Mouse (Mus musculus) large intestine, adult 2 months (tissue): ENCODE results near the gene Gpr152. TPM values are rescaled to one million over a fixed set of nuclear protein-coding genes. Genes with fewer than 3 reads are reported as not detected.

ENCODE experiments used
- DNase-seq: peaks from one replicate; pipeline ENCODE4 v3.0.0-alpha.2; 2012; ENCODE audit warnings: low read depth, low spot score
- WGBS: fragments of 180-500 bp; shearing (Covaris S2); methylation state at CpG from one replicate; pipeline ENCODE4 v1.1.7; 2018; 5-methylcytosine and 5-hydroxymethylcytosine counted together
- polyA plus RNA-seq: library from polyadenylated mRNA; depleted of rRNA; stranded (reverse); fragments of >200 nt; gene quantifications from 2 replicates; pipeline ENCODE4 v1.2.3, GENCODE M21; 2012; rRNA removed

The Gpr152 gene
- polyA plus RNA-seq, 1 experiment: not detected

- under 1% methylated on average over 52 of the region's 52 CpGs for WGBS
- no peak for DNase-seq
Observed at GRCm38 (mm10) chr19:4192251-4192985, 52.8 kb downstream of the Gpr152 start.

GRCm38 (mm10) chr19:4193129-4193528 lies 53.5 kb downstream of the Gpr152 start:
- no peak for DNase-seq
- 38% methylated on average over 6 of the region's 6 CpGs for WGBS

GRCm38 (mm10) chr19:4194021-4194724 lies 54.6 kb downstream of the Gpr152 start:
- no peak for DNase-seq
- 81% methylated on average over 8 of the region's 8 CpGs for WGBS

- DNase-seq: no peak
- WGBS: 70% methylated on average over 12 of the region's 12 CpGs
Observed at GRCm38 (mm10) chr19:4194776-4195650, 55.4 kb downstream of the Gpr152 start.

Other genes with a start within 250 kb of the Gpr152 start
- gene Tcirg1, start 232.7 kb upstream of the Gpr152 start, polyA plus RNA-seq: 164 and 198 TPM in 2 replicates
- gene Ndufs8, start 227.0 kb upstream of the Gpr152 start, polyA plus RNA-seq: 417 TPM in 2 replicates
- gene Aldh3b1, start 210.0 kb upstream of the Gpr152 start, polyA plus RNA-seq: 21.4 and 45.1 TPM in 2 replicates
- 123 and 160 TPM in 2 replicates for gene Unc93b1, start 204.6 kb upstream of the Gpr152 start, polyA plus RNA-seq
- gene Aldh3b3, start 181.1 kb upstream of the Gpr152 start, polyA plus RNA-seq: 0.16 and 0.95 TPM in 2 replicates
- 1.3 and 2.0 TPM in 2 replicates for gene Aldh3b2, start 167.5 kb upstream of the Gpr152 start, polyA plus RNA-seq
- gene Acy3, start 153.2 kb upstream of the Gpr152 start, polyA plus RNA-seq: 42.5 and 88.2 TPM in 2 replicates
- not detected in 2 replicates for gene Tbx10, start 147.0 kb upstream of the Gpr152 start, polyA plus RNA-seq
- gene Nudt8, start 139.2 kb upstream of the Gpr152 start, polyA plus RNA-seq: 7.7 and 10.5 TPM in 2 replicates
- gene Gm49405, start 139.2 kb upstream of the Gpr152 start, polyA plus RNA-seq: 1.0 and 2.2 TPM in 2 replicates
- gene Doc2g, start 136.5 kb upstream of the Gpr152 start, polyA plus RNA-seq: 6.8 and 7.3 TPM in 2 replicates
- gene Ndufv1, start 127.0 kb upstream of the Gpr152 start, polyA plus RNA-seq: 152 and 205 TPM in 2 replicates
- gene Gstp1, start 101.8 kb upstream of the Gpr152 start, polyA plus RNA-seq: 910 and 1,226 TPM in 2 replicates
- 188 and 228 TPM in 2 replicates for gene Gstp2, start 93.8 kb upstream of the Gpr152 start, polyA plus RNA-seq
- 19.4 and 21.9 TPM in 2 replicates for gene Gstp3, start 80.2 kb upstream of the Gpr152 start, polyA plus RNA-seq
- not detected in 2 replicates for gene Cabp2, start 58.2 kb upstream of the Gpr152 start, polyA plus RNA-seq
- 319 and 372 TPM in 2 replicates for gene Cdk2ap2, start 42.6 kb upstream of the Gpr152 start, polyA plus RNA-seq
- gene Pitpnm1, start 39.8 kb upstream of the Gpr152 start, polyA plus RNA-seq: 114 and 145 TPM in 2 replicates
- gene Aip, start 13.9 kb upstream of the Gpr152 start, polyA plus RNA-seq: 62.8 and 63.6 TPM in 2 replicates
- 0.45 and 0.88 TPM in 2 replicates for gene Cabp4, start 4.2 kb downstream of the Gpr152 start, polyA plus RNA-seq
- gene Coro1b, start 8.8 kb downstream of the Gpr152 start, polyA plus RNA-seq: 385 and 500 TPM in 2 replicates
- gene Ptprcap, start 13.8 kb downstream of the Gpr152 start, polyA plus RNA-seq: 56.3 and 62.6 TPM in 2 replicates
- gene Rps6kb2, start 23.6 kb downstream of the Gpr152 start, polyA plus RNA-seq: 37.5 and 49.3 TPM in 2 replicates
- 3.2 and 3.3 TPM in 2 replicates for gene Carns1, start 35.7 kb downstream of the Gpr152 start, polyA plus RNA-seq
- gene Tbc1d10c, start 51.5 kb downstream of the Gpr152 start, polyA plus RNA-seq: 23.0 TPM in 2 replicates
- gene Ppp1ca, start 52.3 kb downstream of the Gpr152 start, polyA plus RNA-seq: 374 and 382 TPM in 2 replicates
- 25.5 and 26.9 TPM in 2 replicates for gene Rad9a, start 61.9 kb downstream of the Gpr152 start, polyA plus RNA-seq
- 7.4 and 8.4 TPM in 2 replicates for gene Clcf1, start 74.5 kb downstream of the Gpr152 start, polyA plus RNA-seq
- gene AC109138.7, start 74.6 kb downstream of the Gpr152 start, polyA plus RNA-seq: not detected in 2 replicates
- 116 and 130 TPM in 2 replicates for gene Pold4, start 92.1 kb downstream of the Gpr152 start, polyA plus RNA-seq
- gene Ssh3, start 129.4 kb downstream of the Gpr152 start, polyA plus RNA-seq: 102 and 151 TPM in 2 replicates
- gene Ankrd13d, start 143.3 kb downstream of the Gpr152 start, polyA plus RNA-seq: 2.0 and 2.4 TPM in 2 replicates
- gene Grk2, start 166.4 kb downstream of the Gpr152 start, polyA plus RNA-seq: 99.9 and 108 TPM in 2 replicates